Mouse (Mus musculus) small intestine, adult 2 months (tissue): ENCODE results near the gene Itpkb. TPM values are rescaled to one million over a fixed set of nuclear protein-coding genes. Genes with fewer than 3 reads are reported as not detected.

Experiments used
- H3K27ac ChIP-seq: fragments of 200-500 bp; 2 replicates; pipeline ENCODE4 v1.5.1; 2012; ENCODE audit warnings: low read depth, low read length, control low read depth, inconsistent platforms; ENCODE audit not compliant: insufficient read depth
- H3K27me3 ChIP-seq: fragments of 200-500 bp; 2 replicates; pipeline ENCODE4 v1.6.1; 2012; ENCODE audit warnings: mild to moderate bottlenecking, moderate library complexity, low read length, inconsistent platforms; ENCODE audit not compliant: control insufficient read depth, insufficient read depth
- H3K36me3 ChIP-seq: fragments of 200-500 bp; 2 replicates; pipeline ENCODE4 v1.6.1; 2012; ENCODE audit warnings: mild to moderate bottlenecking, low read length, control low read depth, inconsistent platforms; ENCODE audit not compliant: control insufficient read depth, insufficient read depth
- H3K4me1 ChIP-seq: fragments of 200-500 bp; 2 replicates; pipeline ENCODE4 v1.6.1; 2012; ENCODE audit warnings: low read length, inconsistent platforms, mixed read lengths; ENCODE audit not compliant: control insufficient read depth, insufficient read depth, insufficient read length
- H3K4me3 ChIP-seq: fragments of 200-500 bp; 2 replicates; pipeline ENCODE4 v1.5.1; 2012; ENCODE audit warnings: low read depth, mild to moderate bottlenecking, control low read depth, inconsistent platforms, low read length, moderate library complexity
- CTCF ChIP-seq: fragments of 200-500 bp; IDR thresholded peaks from 2 replicates; pipeline ENCODE4 v1.5.1; 2012; ENCODE audit warnings: low read depth, mild to moderate bottlenecking, control low read depth, inconsistent platforms, low read length, moderate library complexity, mixed read lengths; ENCODE audit not compliant: insufficient replicate concordance, insufficient read length; ENCODE audit errors: extremely low read depth
- POLR2A ChIP-seq: fragments of 200-500 bp; IDR thresholded peaks from 2 replicates; pipeline ENCODE4 v1.6.1; 2012; ENCODE audit warnings: low read depth, mild to moderate bottlenecking, control low read depth, inconsistent platforms, low read length, moderate library complexity
- WGBS: fragments of 180-500 bp; shearing (Covaris S2); methylation state at CpG from one replicate; pipeline ENCODE4 v1.1.7; 2018; 5-methylcytosine and 5-hydroxymethylcytosine counted together
- polyA plus RNA-seq: library from polyadenylated mRNA; depleted of rRNA; stranded (reverse); fragments of >200 nt; gene quantifications from 2 replicates; pipeline ENCODE4 v1.2.3, GENCODE M21; 2012

Itpkb gene
- polyA plus RNA-seq, 1 experiment = 6.0 TPM

DNA sequence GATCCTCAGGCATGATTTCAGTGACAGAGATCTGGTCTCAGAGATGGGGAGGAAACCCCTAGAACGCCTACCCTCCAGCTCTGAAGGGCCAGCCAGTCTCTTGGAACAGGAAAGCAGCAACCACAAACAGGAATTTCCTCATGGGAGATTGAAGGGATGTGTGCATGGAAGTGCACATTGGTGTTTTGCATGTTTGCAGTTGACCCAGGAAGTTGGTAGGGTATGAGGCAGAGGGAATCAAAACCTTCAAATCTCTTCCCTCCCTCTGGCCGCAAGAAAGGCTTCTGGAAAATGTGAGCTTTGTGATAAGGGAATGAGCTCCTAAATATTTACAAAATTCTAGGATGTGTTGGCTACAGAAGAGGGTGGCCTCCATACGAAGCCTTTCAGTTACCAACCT, 33.0 kb downstream of the Itpkb start:
- Histone ChIP-seq H3K4me1 (peaks cover 19% of the 10 kb centered on the region), H3K4me3 (no peak overlapping the region), H3K36me3 (no peaks in the 10 kb centered on the region), H3K27me3 (no peaks in the 10 kb centered on the region), H3K27ac (peak overlapping the region; percentile 54; the same call in 1 of the 2 replicates)
- 76% methylated on average over 3 of the region's 3 CpGs for WGBS
- TF ChIP-seq POLR2A = no peak
- TF ChIP-seq CTCF = no peak

DNA sequence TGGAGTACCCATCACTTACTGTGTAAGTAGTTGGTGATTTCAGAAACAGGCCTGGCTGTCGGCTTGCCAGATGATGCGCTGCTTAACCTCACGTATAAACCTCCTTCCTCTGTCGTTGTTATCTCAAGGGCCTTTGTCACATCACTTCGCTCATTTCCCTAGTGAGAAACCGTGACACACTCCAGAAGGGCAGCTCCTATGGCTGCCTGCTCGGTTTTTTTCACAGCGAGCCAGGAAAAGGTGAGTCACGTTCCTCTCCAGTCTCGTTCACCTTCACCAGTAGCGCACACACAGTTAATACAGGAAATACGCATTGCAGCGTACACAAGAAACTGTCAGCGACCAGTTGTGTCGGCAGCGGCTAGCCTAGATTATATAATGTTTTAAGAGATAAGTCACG, 33.7 kb downstream of the Itpkb start:
- TF ChIP-seq CTCF (no peak), POLR2A (no peak)
- Histone ChIP-seq H3K4me3 (no peak overlapping the region), H3K27me3 (no peaks in the 10 kb centered on the region), H3K27ac (peak overlapping the region; percentile 54), H3K4me1 (peaks cover 19% of the 10 kb centered on the region), H3K36me3 (no peaks in the 10 kb centered on the region)
- 12% methylated on average over 17 of the region's 17 CpGs for WGBS

DNA sequence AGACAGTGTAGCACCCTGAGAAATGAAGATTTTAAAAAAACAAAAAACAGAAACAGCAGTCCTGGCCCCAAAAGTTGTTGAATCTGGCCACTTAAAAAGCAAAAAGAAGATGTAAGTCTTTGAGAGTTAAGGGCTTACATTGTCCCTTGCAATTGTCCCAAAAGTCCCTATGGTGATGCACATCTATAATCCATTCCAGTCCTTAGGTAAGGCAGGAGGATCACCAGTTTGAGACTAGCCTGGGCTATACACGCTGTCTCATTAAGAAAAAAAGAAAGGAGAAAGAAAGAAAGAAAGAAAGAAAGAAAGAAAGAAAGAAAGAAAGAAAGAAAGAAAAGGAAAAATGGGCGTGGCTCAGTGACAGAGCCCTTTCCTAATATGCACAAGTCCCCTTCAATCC, 34.4 kb downstream of the Itpkb start:
- Histone ChIP-seq H3K27ac (peak overlapping the region; percentile 23; the same call in 1 of the 2 replicates), H3K36me3 (no peaks in the 10 kb centered on the region), H3K27me3 (no peaks in the 10 kb centered on the region), H3K4me1 (peaks cover 19% of the 10 kb centered on the region), H3K4me3 (no peak overlapping the region)
- 24% methylated on average over 2 of the region's 2 CpGs for WGBS
- no peak for TF ChIP-seq POLR2A
- TF ChIP-seq CTCF = no peak

DNA sequence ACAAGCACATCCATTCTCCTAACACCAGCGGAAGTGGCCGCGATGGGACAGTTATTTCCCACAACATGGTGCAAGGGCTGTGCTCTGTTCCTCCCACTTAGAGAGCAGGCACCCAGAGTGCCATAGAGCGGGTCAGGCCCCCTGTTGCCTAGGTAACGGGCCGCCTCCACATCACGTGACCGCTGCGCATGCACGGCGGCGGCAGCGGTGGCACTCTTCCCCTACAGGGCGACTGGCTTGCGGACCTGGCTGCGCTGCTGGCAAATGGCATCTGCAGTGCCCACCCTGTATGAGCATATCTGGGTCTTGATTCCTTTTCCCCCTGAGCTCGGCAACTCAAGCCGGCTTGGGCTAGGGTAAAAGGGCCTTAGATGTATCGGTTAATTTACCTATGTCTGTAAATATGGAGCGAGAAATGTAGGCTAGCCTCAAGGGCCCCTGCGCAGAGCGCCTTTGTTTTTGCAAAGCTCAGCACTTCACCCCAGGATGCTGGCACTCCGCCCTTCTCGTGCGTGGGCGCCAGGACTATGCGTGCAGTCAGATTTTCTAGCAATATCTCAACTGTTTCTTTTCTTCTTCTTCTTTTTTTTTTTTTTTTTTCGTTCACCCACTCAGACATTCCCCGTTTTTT, 35.0 kb downstream of the Itpkb start:
- peak overlapping the region; percentile 54 for H3K27ac ChIP-seq
- no peaks in the 10 kb centered on the region for H3K27me3 ChIP-seq
- TF ChIP-seq CTCF (0 out of 2 replicates have a peak, but pooled peaks have one; percentile 16), POLR2A (no peak)
- H3K36me3 ChIP-seq = no peaks in the 10 kb centered on the region
- peak overlapping the region; percentile 58 for H3K4me3 ChIP-seq
- peaks cover 19% of the 10 kb centered on the region for H3K4me1 ChIP-seq
- WGBS = 1% methylated on average over 29 of the region's 29 CpGs

DNA sequence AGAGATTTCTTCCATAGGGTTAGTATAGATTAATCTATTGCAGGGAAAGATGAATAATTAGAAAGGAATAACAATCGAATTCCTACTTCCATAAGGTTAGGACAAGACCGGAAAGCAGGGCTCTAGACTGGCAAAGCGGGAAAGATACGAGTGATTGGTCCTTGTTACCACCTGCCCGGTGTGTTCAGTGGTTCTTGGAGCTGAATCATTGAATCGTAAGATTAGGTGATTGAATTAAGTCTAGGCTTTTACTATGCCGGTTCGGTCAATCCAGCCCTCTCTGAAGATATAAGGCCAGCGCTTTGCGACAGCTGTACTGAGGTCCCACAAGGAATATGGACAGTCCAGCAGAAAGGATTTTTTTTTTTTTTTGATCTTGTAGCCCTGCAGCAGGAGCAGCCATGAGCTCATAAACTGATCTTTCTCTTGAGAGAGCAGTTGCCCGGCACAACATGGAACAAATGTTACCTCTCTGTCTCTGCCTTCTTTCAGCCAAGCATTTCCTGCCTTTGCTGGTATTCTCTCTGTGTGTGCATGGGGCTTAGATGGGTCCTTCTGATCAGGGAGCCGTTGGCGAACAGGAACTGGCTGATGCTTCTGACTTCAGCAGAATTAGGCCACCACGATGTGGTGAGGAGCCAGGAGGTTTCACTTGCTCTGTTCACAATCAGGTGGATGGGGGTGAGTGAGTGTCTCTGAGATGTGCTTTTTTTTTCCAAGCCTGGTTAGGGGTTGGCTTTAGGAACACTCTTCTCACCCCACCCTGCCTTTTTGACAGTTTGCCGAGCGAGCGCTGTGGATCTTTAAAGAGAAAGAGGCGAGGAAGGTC, 35.9 kb downstream of the Itpkb start:
- H3K4me3 ChIP-seq = no peak overlapping the region
- no peak for TF ChIP-seq POLR2A
- no peak for TF ChIP-seq CTCF
- H3K27me3 ChIP-seq = no peaks in the 10 kb centered on the region
- no peak overlapping the region for H3K27ac ChIP-seq
- peaks cover 23% of the 10 kb centered on the region for H3K4me1 ChIP-seq
- H3K36me3 ChIP-seq = no peaks in the 10 kb centered on the region
- 79% methylated on average over 18 of the region's 18 CpGs for WGBS

DNA sequence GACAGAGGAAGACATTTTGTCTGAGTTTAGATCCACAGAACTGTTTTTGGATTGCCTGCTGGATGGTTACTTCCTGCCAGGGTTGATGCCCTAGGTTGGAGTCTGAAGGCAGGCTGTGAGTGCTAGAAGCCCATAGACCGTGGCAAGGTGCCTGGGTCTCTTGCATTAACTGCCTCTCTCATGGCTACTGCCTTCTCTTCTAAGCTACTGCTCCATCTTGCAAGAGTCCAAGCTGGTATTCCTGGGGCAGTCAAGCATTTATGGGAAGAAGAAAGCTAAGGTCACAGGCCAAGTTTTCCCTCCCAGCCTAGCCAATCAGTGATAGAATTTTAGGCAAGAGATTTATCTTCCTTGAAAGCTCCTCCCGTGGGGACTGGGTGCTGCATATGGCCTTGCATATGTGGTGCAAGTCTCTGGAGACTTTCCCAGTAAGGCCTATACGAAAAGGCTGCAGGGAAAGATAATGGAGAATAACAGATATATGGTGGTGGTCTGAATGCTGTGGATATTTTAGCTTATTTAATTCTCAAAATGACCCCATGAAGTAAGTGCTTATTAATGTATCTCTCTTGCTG, 36.8 kb downstream of the Itpkb start:
- H3K27me3 ChIP-seq = no peaks in the 10 kb centered on the region
- TF ChIP-seq CTCF (no peak), POLR2A (no peak)
- no peaks in the 10 kb centered on the region for H3K36me3 ChIP-seq
- H3K4me3 ChIP-seq = no peak overlapping the region
- H3K4me1 ChIP-seq = peaks cover 24% of the 10 kb centered on the region
- H3K27ac ChIP-seq = no peak overlapping the region
- 79% methylated on average over 3 of the region's 3 CpGs for WGBS

DNA sequence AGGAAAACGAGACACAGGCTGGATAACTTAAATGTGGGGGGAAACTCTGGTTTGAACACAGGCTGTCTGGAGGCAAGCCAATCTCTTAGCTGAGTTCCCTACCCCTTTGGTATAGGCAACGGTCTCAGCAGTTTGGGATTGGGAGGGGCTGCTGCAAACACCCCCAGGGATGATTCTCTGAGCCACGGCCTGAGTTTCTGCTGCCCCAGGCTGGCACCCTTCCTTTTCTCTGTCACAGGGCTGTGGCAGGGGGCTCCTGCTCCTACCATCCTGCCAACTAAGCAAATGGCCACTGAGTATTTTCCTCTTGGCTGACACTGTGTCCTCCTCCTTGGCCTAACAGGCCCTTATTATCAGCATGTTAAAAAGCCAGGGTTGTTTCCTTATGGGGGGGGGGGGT, 37.3 kb downstream of the Itpkb start:
- WGBS = 85% methylated on average over 3 of the region's 3 CpGs
- Histone ChIP-seq H3K4me3 (no peak overlapping the region), H3K27ac (no peak overlapping the region), H3K4me1 (peaks cover 24% of the 10 kb centered on the region), H3K27me3 (no peaks in the 10 kb centered on the region), H3K36me3 (no peaks in the 10 kb centered on the region)
- TF ChIP-seq CTCF (no peak), POLR2A (no peak)
